Mouse (Mus musculus): ENCODE measurements at regions not wholly inside any gene's neighbourhood (a gene's known extent, or its start where the extent isn't known, plus 50 kb on each side); places are given as distances from the start of the nearest gene placed in this dataset.

- TF ChIP-seq RCOR1 (conservative IDR thresholded peaks at IDR 0.05; ENCODE audit: low read depth, low read length) = no peak
- no peak for TF ChIP-seq CTCF (conservative IDR thresholded peaks at IDR 0.05 in 1 of 2, IDR thresholded peaks at IDR 0.05 in 1 of 2; ENCODE audit: low read depth in 2 of 2, low read length in 2 of 2)
- no peak for TF ChIP-seq ZKSCAN1 (IDR thresholded peaks at IDR 0.05; ENCODE audit: borderline replicate concordance, low read depth, low read length)
- no peak for TF ChIP-seq ETS1 (conservative IDR thresholded peaks at IDR 0.05; ENCODE audit: low read depth, low read length)
- TF ChIP-seq MAZ (IDR thresholded peaks at IDR 0.05; ENCODE audit: low read depth, low read length) = no peak
- TF ChIP-seq POLR2A (IDR thresholded peaks at IDR 0.05; ENCODE audit: low read depth, low read length) = no peak
- TF ChIP-seq HCFC1 (IDR thresholded peaks at IDR 0.05; ENCODE audit: low read depth, low read length) = no peak
- TF ChIP-seq POLR2AphosphoS2 (IDR thresholded peaks at IDR 0.05; ENCODE audit: low read depth, low read length) = no peak
- no peak for TF ChIP-seq USF2 (conservative IDR thresholded peaks at IDR 0.05; ENCODE audit: low read depth, low read length)
- no peak for TF ChIP-seq E2F4 (IDR thresholded peaks at IDR 0.05; ENCODE audit: insufficient replicate concordance, low read depth, low read length)
- no peak for TF ChIP-seq ELF1 (IDR thresholded peaks at IDR 0.05; ENCODE audit: low read depth, low read length)
- no peak for TF ChIP-seq CHD2 (IDR thresholded peaks at IDR 0.05; ENCODE audit: low read length)
- TF ChIP-seq TCF12 (IDR thresholded peaks at IDR 0.05; ENCODE audit: low read depth, low read length) = no peak
- no peak for TF ChIP-seq JUND (conservative IDR thresholded peaks at IDR 0.05; ENCODE audit: low read depth, low read length)
These were observed 90.9 kb upstream of the Cdkn2b start for GRCm38 (mm10) chr4:89401696-89402095.
